Mouse (Mus musculus): Measurements from ENCODE around the gene Stard5.

DNA sequence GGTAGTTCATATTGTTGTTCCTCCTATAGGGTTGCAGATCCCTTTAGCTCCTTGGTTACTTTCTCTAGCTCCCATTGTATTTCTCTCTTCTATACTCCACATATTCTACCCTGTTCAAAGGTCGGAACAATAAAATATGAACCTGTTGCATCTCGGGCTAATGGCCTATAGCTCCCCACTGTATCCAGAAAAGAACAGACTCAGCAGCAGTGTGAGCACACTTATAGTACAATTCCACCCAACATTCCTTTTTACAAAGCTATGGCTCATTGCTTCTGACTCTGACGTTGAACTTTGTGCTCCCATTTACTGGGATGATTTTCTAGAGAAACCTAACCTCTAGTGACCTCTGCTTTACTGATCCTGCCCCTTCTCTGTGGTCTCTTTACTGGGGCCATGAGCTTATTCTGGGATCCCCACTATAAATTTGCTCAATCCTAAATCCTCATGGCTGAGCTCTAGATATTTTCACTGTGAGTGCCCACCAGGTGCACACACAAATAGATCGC, 34.4 kb downstream of the Stard5 start:
- TF ChIP-seq EP300 (IDR thresholded peaks at IDR 0.05; ENCODE audit: low read depth) (no peak), CTCF (IDR thresholded peaks at IDR 0.05; ENCODE audit: low read depth) (no peak)
